Mouse (Mus musculus) liver, embryonic 14.5 days (tissue): ENCODE results near the gene Gm47841.

Source experiments
- CTCF ChIP-seq: IDR thresholded peaks from 2 replicates; pipeline ENCODE4 v1.5.1; 2016; ENCODE audit warnings: antibody characterized with exemption, low read depth, control low read depth
- EP300 ChIP-seq: IDR thresholded peaks from 2 replicates; pipeline ENCODE4 v1.6.1; 2016; ENCODE audit warnings: antibody characterized with exemption, low read depth

DNA sequence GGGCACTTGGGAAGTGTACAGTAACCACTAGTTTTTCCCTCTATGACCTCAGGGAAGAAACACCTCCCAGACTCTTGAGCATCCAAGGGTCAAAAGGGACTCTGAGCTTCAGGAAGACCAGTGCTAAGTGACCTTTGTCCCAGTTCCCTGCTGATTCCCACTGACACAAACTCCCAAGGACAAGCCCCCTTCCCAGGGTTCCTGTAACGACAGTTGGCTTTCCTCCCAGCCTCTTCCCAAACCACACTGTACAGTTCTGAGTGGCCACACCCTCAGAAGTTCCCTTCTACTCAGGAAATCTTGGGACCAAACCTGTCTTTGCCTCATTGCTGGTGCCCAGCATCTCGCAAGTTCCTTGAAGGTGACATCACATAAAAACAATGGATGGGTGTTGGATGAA is 25.5 kb upstream of the Gm47841 start:
- TF ChIP-seq CTCF (no peak), EP300 (no peak)
